Mouse (Mus musculus) cerebellum, postnatal 14 days (tissue): ENCODE measurements at regions not wholly inside any gene's neighbourhood (a gene's known extent, or its start where the extent isn't known, plus 50 kb on each side); places are given as distances from the start of the nearest gene placed in this dataset.
"Not testable (repeated sequence)": the region's sequence is repeated elsewhere in the genome, so short reads cannot be mapped to it uniquely, and the experiment has no call there.

Experiments used
- DNase-seq, 2 experiments: peaks; one replicate each; pipeline ENCODE4 v3.0.0; 2021; ENCODE audit warnings: mixed read lengths in 2 of 2

- DNase-seq = not testable (repeated sequence)
Measured at GRCm38 (mm10) chr6:22789731-22790130, 85.6 kb upstream of the Ptprz1 start.

- no peak for DNase-seq
Measured at GRCm38 (mm10) chr6:22791801-22792200, 83.5 kb upstream of the Ptprz1 start.

DNA sequence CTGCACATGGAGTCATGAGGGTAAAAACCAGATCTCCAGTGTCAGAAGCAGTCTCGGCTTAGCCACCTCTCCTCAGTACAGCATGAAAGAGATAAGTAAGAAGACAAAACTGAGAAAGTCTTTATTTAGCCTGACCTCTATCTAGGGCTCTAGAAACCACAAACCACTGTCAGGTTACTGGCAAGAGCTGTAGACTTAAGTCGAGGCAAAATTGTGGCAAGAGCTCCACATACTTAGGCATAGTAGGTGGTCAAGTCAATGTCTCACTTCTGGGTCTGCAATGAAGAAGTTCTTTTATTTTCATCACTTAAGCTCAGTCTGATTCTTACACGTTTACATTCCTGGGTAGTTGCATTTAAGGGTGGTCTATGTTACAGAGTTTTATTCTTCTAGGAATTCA lies 82.7 kb upstream of the Ptprz1 start:
- no peak for DNase-seq

DNA sequence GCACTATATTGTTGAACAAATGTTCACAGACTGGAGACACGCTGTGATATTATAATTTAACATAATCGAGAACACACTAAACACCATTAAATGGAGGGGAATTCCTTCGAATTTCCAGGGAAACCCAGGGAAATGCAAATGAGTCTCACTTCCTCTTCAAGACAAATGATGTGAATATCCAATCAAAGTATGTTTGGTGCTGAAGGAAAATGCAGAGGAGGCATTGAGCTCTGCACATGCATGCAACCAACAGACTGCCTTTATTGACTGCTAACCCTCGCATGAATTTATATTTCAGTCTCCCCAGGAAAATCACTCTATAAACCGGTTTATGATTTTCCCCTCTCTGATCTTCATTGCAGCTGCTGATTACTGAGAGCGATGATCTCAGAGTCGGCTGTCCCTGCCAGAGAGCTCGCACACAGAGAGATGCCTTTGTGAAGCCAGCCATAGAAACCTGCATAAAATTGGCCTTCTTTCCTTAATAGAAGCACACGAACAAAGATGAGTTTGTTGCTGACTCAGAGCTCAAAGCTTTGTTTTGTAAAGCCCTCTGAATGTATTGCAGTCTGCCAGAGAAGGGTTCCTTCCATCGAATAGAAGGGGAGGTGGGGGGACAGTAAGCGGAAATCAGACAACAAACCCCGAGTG lies 81.1 kb upstream of the Ptprz1 start:
- peak; percentile 28 to 37 for DNase-seq

- DNase-seq = peak in 1 of 2 experiments; percentile 6
Measured at GRCm38 (mm10) chr6:22794755-22795154, 80.5 kb upstream of the Ptprz1 start.

DNA sequence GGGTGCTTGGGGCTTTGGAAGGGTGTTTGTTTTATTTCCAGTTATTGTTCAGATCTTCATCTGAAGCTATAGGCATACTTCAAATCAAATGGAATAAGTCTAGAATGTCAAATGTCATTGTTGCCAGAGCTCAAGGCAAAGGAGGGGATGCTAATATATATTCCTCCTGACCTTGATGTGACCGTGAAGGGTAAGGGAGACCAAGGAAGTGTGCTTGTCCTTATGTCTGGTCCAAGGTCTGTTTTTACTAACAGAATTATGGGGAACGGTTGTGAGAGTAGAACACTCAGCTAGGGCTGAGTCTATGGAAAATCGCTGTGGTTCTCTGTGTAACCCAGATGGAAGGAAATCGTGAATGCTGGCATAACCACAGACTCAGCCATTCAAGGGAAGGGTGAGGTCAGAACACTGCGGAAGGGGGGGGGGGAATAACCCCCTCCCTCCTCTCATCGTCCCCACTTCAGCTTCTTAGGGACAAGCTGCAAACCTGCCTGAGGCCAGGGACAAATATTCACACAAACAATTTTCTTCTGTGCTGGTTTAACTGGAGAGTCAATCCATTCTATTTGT lies 79.9 kb upstream of the Ptprz1 start:
- peak in 1 of 2 experiments; percentile 3 for DNase-seq

- DNase-seq = no peak
Measured at GRCm38 (mm10) chr6:22801908-22802307, 73.4 kb upstream of the Ptprz1 start.

- DNase-seq = peak; percentile 10 to 29
Measured at GRCm38 (mm10) chr6:22802399-22803092, 72.8 kb upstream of the Ptprz1 start.

- no peak for DNase-seq
Measured at GRCm38 (mm10) chr6:22803886-22804285, 71.4 kb upstream of the Ptprz1 start.

DNA sequence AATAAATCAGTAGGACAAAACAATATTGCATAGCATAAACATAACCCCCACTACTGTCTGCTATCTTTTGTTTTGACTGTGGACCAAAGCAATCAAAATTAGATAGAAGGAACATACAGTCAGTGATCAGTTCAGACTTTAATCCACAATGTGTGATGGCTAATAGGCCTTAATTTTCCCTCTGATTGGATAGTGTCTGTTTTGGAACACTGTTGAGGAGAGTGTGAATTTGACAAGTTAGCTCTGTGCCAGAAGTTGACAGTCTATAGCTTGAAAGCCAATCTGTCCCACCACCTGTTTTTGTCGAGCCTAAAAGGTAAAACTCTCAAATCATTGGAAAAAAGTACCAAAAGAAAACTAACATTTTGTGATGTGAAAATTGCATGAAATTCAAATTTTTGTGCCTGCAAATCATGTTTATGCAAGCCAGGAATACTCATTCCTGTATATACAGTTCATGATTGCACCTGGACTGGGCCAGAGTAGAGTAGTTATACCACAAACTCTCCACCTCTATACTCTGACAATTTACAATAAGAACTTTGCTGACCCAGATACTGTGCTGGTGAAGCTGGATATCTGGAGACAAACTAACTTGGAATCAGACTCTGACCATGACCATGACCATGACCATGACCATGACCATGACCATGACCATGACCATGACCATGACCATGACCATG lies 50.1 kb upstream of the Ptprz1 start:
- DNase-seq = no peak
